Mouse (Mus musculus): ENCODE results near the gene Nt5m.

The Nt5m gene

GRCm38 (mm10) chr11:59906521-59907123 is 67.4 kb downstream of the Nt5m start:
- no peak for DNase-seq

GRCm38 (mm10) chr11:59908446-59908845 is 69.2 kb downstream of the Nt5m start:
- peak; percentile 29 to 49 for DNase-seq

GRCm38 (mm10) chr11:59910586-59910985 is 71.3 kb downstream of the Nt5m start:
- DNase-seq: no peak

GRCm38 (mm10) chr11:59911523-59911922 is 72.3 kb downstream of the Nt5m start:
- no peak for DNase-seq

GRCm38 (mm10) chr11:59913702-59914101 is 74.5 kb downstream of the Nt5m start:
- DNase-seq: no peak

GRCm38 (mm10) chr11:59918014-59918413 is 78.8 kb downstream of the Nt5m start:
- DNase-seq: no peak

- DNase-seq: no peak
Observed at GRCm38 (mm10) chr11:59919401-59919800, 80.2 kb downstream of the Nt5m start.

GRCm38 (mm10) chr11:59920331-59920730 is 81.1 kb downstream of the Nt5m start:
- no peak for DNase-seq

- DNase-seq: peak in 1 of 2 experiments; percentile 59
Observed at GRCm38 (mm10) chr11:59921265-59921664, 82.0 kb downstream of the Nt5m start.

GRCm38 (mm10) chr11:59930031-59930430 is 90.8 kb downstream of the Nt5m start:
- DNase-seq: no peak
